Mouse (Mus musculus) forebrain, embryonic 16.5 days (tissue): Measurements from ENCODE around the gene Zfp800. TPM values are rescaled to one million over a fixed set of nuclear protein-coding genes. Genes with fewer than 3 reads are reported as not detected.
A peak's percentile ranks its signal among the peaks of the same experiment; 100 is the strongest.

Source experiments
- ATAC-seq: fragments of 200-750 bp; cut with Nextera tagmentation; 2 replicates; pipeline ENCODE4 v1.8.0; 2017; ENCODE audit warnings: mild to moderate bottlenecking, moderate library complexity
- H3K27ac ChIP-seq: fragments of 300-500 bp; sonication (generic); 2 replicates; pipeline ENCODE4 v1.5.1; 2014; ENCODE audit warnings: low read length, control low read depth
- H3K27me3 ChIP-seq: fragments of 300-500 bp; sonication (generic); replicated peaks from 2 replicates; pipeline ENCODE4 v1.6.1; 2014; ENCODE audit warnings: low read length; ENCODE audit not compliant: control insufficient read depth, insufficient read depth
- H3K36me3 ChIP-seq: fragments of 300-500 bp; sonication (generic); 2 replicates; pipeline ENCODE4 v1.6.1; 2014; ENCODE audit not compliant: control insufficient read depth, insufficient read depth
- H3K4me1 ChIP-seq: fragments of 300-500 bp; sonication (generic); replicated peaks from 2 replicates; pipeline ENCODE4 v1.6.1; 2014; ENCODE audit warnings: low read length; ENCODE audit not compliant: control insufficient read depth, insufficient read depth
- H3K4me2 ChIP-seq: fragments of 300-500 bp; sonication (generic); 2 replicates; pipeline ENCODE4 v1.6.1; 2014; ENCODE audit warnings: mild to moderate bottlenecking, low read length, control low read depth
- H3K4me3 ChIP-seq: fragments of 300-500 bp; sonication (generic); replicated peaks from 2 replicates; pipeline ENCODE4 v1.5.1; 2014; ENCODE audit warnings: mild to moderate bottlenecking, low read length, control low read depth
- H3K9ac ChIP-seq: fragments of 300-500 bp; sonication (generic); replicated peaks from 2 replicates; pipeline ENCODE4 v1.6.1; 2014; ENCODE audit warnings: low read depth, low read length, control low read depth
- H3K9me3 ChIP-seq: fragments of 300-500 bp; sonication (generic); 2 replicates; pipeline ENCODE4 v1.6.1; 2016; ENCODE audit warnings: low read length; ENCODE audit not compliant: control insufficient read depth
- WGBS: fragments of 180-500 bp; shearing (Covaris S2); extraction: QIAGEN DNeasy Blood & Tissue Kit; methylation state at CpG from one replicate; pipeline ENCODE4 v1.1.7; 2014; 5-methylcytosine and 5-hydroxymethylcytosine counted together
- polyA plus RNA-seq: library from polyadenylated mRNA; unstranded; fragments of >200 nt; fragmentation: Nextera tagmentation; extraction: Ambion mirVana; gene quantifications from 2 replicates; pipeline ENCODE4 v1.2.1, GENCODE M21; 2015

Zfp800 gene
- polyA plus RNA-seq, 1 experiment from 2014 or later, result 18.4 TPM

GRCm38 (mm10) chr6:28258440-28258839, 139.4 kb downstream of the Zfp800 start:
- WGBS, result 64% methylated on average over 1 of the region's 1 CpGs

DNA sequence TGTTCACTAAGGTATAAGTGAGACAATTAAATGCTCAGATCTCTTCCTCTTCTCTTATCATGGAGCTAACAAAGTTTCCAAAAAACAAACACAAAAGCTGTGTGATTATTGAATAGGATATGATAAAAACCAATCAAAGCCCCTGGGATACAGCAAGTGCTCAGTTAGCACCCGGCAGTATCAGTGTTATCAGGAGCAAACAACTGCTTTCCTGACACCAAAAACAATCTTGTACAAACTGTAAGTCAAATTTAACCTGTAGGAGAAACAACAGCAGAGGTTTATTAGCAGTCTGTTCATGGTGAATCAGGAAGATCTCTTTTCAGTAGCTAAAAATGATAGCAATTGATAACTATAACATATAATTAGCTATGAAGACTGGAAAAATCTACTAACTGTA, 140.0 kb downstream of the Zfp800 start:
- H3K36me3 ChIP-seq, result no peaks in the 10 kb centered on the region
- H3K9ac ChIP-seq, result no peak overlapping the region
- no peaks in the 10 kb centered on the region for H3K9me3 ChIP-seq
- 90% methylated on average over 1 of the region's 1 CpGs for WGBS
- no peak overlapping the region for H3K4me2 ChIP-seq
- peaks cover 10% of the 10 kb centered on the region for H3K4me1 ChIP-seq
- H3K27me3 ChIP-seq, result no peaks in the 10 kb centered on the region
- H3K4me3 ChIP-seq, result no peak overlapping the region
- no peak overlapping the region for H3K27ac ChIP-seq
- no peak for ATAC-seq

More at GRCm38 (mm10) chr6:28258440-28258839, 139.4 kb downstream of the Zfp800 start:
- Histone ChIP-seq H3K4me3 (no peak overlapping the region), H3K27ac (no peak overlapping the region), H3K27me3 (no peaks in the 10 kb centered on the region), H3K9me3 (no peaks in the 10 kb centered on the region), H3K9ac (no peak overlapping the region), H3K4me1 (peaks cover 10% of the 10 kb centered on the region), H3K4me2 (no peak overlapping the region), H3K36me3 (no peaks in the 10 kb centered on the region)
- ATAC-seq, result no peak

DNA sequence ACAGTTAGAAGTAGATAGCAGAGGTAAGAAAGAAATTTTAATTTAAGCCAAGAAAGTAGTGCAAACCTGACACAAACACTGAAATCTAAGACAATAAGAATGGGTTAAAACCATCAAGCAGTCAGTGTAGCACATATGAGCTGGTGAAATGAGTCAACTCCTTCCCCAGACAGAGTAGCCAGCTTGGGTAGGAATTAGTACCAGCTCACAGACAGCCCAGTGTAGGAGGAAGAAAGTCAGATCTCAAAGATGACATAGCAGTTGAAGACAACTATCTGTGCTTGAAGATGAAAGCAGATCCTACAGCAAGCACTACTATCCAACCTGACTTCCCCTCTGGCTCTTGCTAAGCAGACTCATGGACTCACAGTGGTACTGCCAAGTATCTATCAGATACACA, 145.0 kb downstream of the Zfp800 start:
- Histone ChIP-seq H3K9me3 (no peaks in the 10 kb centered on the region), H3K27ac (no peak overlapping the region), H3K9ac (no peak overlapping the region), H3K36me3 (no peaks in the 10 kb centered on the region; the same call in 1 of the 2 replicates), H3K4me3 (no peak overlapping the region), H3K4me2 (no peak overlapping the region), H3K27me3 (no peaks in the 10 kb centered on the region), H3K4me1 (no peaks in the 10 kb centered on the region)
- no peak for ATAC-seq

- peaks cover 6% of the 10 kb centered on the region for H3K36me3 ChIP-seq
- H3K9me3 ChIP-seq, result no peaks in the 10 kb centered on the region
- no peak overlapping the region for H3K4me2 ChIP-seq
- 87% methylated on average over 2 of the region's 2 CpGs for WGBS
- H3K9ac ChIP-seq, result no peak overlapping the region
- H3K4me1 ChIP-seq, result no peaks in the 10 kb centered on the region
- no peak overlapping the region for H3K27ac ChIP-seq
- H3K27me3 ChIP-seq, result no peaks in the 10 kb centered on the region
- no peak for ATAC-seq
- no peak overlapping the region for H3K4me3 ChIP-seq
Observed at GRCm38 (mm10) chr6:28248211-28248610, 149.6 kb downstream of the Zfp800 start.

GRCm38 (mm10) chr6:28232618-28233361, 165.0 kb downstream of the Zfp800 start:
- 95% methylated on average over 7 of the region's 7 CpGs for WGBS
- Histone ChIP-seq H3K27ac (no peak overlapping the region), H3K27me3 (no peaks in the 10 kb centered on the region), H3K4me1 (peaks cover 3% of the 10 kb centered on the region; the same call in 1 of the 2 replicates), H3K9ac (no peak overlapping the region), H3K36me3 (no peaks in the 10 kb centered on the region), H3K4me3 (no peak overlapping the region), H3K9me3 (no peaks in the 10 kb centered on the region), H3K4me2 (no peak overlapping the region)
- no peak for ATAC-seq

GRCm38 (mm10) chr6:28228085-28228484, 169.7 kb downstream of the Zfp800 start:
- no peak overlapping the region for H3K27ac ChIP-seq

DNA sequence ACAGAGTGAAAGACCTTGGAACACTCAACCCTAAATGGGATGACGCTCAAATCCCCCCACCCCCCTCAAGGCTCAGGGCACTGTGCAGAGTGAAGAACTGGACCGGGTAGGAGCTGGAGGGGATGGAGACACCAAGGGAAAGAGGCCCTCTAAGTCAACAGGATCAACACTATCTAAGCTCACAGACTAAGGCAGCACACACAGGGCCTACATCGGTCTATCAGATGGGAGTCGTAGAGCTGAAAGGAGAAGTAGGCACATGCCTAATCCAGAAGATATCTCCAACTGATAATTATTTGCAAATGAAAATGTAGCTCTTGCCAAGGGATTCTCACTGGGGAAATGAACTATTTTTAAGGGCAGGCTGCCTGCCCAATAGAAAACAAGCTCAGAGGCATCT, 176.8 kb downstream of the Zfp800 start:
- Histone ChIP-seq H3K9ac (no peak overlapping the region), H3K4me2 (no peak overlapping the region), H3K36me3 (no peaks in the 10 kb centered on the region), H3K27me3 (no peaks in the 10 kb centered on the region), H3K4me1 (no peaks in the 10 kb centered on the region), H3K4me3 (no peak overlapping the region), H3K9me3 (no peaks in the 10 kb centered on the region), H3K27ac (no peak overlapping the region)
- no peak for ATAC-seq
- WGBS, result 87% methylated on average over 4 of the region's 4 CpGs

More at GRCm38 (mm10) chr6:28228085-28228484, 169.7 kb downstream of the Zfp800 start:
- Histone ChIP-seq H3K4me2 (no peak overlapping the region), H3K27me3 (no peaks in the 10 kb centered on the region), H3K9ac (no peak overlapping the region), H3K36me3 (no peaks in the 10 kb centered on the region), H3K4me1 (no peaks in the 10 kb centered on the region), H3K9me3 (no peaks in the 10 kb centered on the region), H3K4me3 (no peak overlapping the region)
- 94% methylated on average over 3 of the region's 3 CpGs for WGBS
- ATAC-seq, result no peak

DNA sequence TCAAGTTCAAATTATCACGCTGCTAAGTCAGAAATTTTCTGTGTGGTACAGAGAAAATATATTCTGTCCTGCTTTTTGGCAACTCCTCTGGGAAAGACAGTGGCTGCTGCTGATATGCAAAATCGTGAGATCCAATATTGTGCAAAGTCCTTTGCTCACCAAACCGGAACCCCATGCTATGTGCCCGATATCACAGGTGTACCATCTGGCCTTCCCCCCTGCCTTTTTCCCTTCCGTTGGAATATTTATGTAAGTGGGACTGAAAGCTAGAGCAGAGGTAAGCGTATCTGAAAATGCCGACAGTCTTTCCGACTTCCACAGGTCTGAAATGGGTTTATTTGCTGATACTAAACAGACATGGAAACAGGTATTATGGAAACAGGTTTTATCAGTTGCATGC, 179.4 kb downstream of the Zfp800 start:
- Histone ChIP-seq H3K27ac (no peak overlapping the region), H3K36me3 (no peaks in the 10 kb centered on the region), H3K27me3 (no peaks in the 10 kb centered on the region), H3K4me3 (no peak overlapping the region), H3K9ac (no peak overlapping the region), H3K4me1 (peaks cover 4% of the 10 kb centered on the region; the same call in 1 of the 2 replicates), H3K9me3 (no peaks in the 10 kb centered on the region), H3K4me2 (no peak overlapping the region)
- no peak for ATAC-seq
- 89% methylated on average over 8 of the region's 8 CpGs for whole genome bisulfite sequencing

DNA sequence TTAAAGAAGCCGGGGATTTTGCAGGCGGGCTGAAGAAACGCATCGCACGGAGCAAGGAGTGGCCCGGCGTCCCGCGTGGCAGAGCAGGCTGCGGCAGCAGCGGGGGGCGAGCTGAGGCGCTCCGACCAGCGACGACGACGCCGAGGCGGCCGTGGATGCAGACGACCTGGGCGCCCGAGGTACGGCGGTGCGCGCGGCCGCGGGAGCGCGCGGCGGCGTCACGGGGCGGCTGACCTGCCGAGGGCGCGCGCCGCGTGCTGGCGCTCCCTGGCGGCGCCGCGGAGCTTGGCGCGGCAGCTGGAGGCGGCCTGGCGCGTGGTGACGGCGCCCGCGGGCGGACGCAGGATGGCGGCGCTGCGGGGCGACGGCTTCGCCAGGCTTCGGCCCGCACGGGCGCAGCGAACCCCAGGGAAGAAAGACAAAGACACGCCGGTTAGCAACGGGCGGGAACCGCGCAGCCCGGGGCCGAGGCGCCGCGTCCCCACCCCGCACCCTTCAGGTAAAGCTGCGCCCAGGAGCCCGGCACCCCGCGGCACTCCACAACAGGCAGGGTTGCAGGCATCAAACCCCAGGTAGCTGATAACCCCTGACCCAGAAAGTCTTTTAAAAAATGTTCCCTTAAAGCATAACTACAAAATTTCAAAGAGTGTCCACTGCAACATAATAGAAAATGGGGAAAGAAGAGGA, 182.4 kb downstream of the Zfp800 start:
- peak overlapping the region; percentile 83 for H3K9ac ChIP-seq
- H3K9me3 ChIP-seq, result no peaks in the 10 kb centered on the region
- no peaks in the 10 kb centered on the region for H3K27me3 ChIP-seq
- peaks cover 4% of the 10 kb centered on the region; the same call in 1 of the 2 replicates for H3K4me1 ChIP-seq
- no peaks in the 10 kb centered on the region for H3K36me3 ChIP-seq
- under 1% methylated on average over 78 of the region's 87 CpGs for WGBS
- H3K4me2 ChIP-seq, result peak overlapping the region; percentile 68
- H3K27ac ChIP-seq, result peak overlapping the region; percentile 76
- peak overlapping the region; percentile 66 for H3K4me3 ChIP-seq
- ATAC-seq, result peak; percentile 95
